Mouse (Mus musculus) ES-Bruce4 (cell line): ENCODE data around the gene Cdc27.

Source experiments
- CTCF ChIP-seq: IDR thresholded peaks from one replicate; pipeline ENCODE4 v1.8.1; 2011; ENCODE audit warnings: low read depth, low read length
- EP300 ChIP-seq: IDR thresholded peaks from 2 replicates; pipeline ENCODE4 v1.6.1; 2011; ENCODE audit warnings: low read depth, low read length; ENCODE audit not compliant: insufficient read depth
- POLR2A ChIP-seq: IDR thresholded peaks from one replicate; pipeline ENCODE4 v1.8.1; 2011; ENCODE audit warnings: low read length; ENCODE audit not compliant: insufficient read depth

DNA sequence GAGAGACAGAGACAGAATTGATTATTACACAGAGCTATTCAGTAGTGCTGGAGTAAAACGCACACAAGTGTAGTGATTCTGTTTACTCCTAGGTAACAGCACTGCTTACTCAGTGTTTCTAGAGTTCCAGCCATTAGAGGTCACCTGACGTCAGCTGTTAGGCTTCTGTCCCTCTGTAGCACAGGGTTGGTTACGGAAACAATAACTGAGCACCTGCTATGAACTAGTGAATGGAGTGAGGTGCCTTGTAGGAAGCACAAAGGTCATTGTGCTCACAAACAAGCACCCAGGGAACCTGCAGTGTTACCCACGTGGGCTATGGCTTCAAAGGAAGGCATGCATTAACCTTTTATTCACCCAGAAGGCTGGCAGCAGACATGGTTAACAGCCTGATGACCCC, 70.9 kb downstream of the Cdc27 start:
- no peak for TF ChIP-seq POLR2A
- no peak for TF ChIP-seq CTCF
- no peak for TF ChIP-seq EP300
